Mouse (Mus musculus): ENCODE data around the gene Eml5.

The Eml5 gene

DNA sequence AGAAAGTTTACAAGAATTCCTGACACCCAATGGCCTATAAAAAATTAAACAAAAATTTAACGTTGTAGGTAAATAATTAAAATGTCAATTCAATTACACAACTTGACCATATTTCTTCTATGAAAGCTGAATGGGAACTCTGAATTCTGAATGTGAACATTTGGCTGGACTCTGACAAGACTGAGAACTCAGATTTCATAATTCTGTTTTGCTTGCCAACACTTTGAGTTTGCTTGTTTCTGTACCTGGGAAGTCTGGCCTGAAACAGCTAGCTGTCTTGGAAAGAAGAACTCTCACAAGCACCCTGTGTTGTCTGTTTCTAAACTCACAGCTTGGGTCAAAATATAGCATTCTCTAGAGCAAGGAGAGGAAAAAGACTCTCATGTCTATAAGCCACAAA is 67.4 kb downstream of the Eml5 start:
- no peak for DNase-seq (ENCODE audit: low spot score in 2 of 2)

DNA sequence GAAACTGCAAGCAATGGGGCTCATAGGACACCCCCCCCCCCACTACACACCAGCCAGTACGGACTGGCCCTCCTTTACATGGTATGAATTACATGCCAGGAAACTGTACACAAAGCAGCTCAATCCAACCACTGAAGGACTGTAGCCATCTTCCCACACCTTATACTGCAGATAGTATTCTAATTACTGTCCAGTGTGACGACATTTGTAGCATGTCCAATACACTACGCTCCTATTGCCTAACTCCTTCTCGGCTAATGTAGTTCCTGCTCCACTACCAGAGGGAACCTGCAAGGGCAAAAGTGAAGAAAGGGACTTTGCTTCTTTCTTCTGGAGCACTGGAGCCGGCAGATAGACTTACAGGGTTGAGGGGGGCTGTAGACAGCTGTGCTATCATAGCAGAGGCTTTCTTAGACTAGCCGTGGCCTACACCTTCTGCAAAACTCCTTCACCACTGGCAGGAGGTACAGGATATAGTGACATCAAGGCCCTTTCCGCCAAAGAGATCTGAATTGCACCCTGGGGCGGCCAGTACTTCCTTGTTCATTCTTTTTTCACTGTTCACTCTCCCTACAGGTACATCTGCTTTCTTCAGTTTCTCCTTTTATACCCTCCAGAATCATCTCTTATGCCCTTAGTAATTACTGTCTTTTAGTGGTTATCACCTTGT is 68.2 kb downstream of the Eml5 start:
- DNase-seq (ENCODE audit: low spot score in 2 of 2): no peak

DNA sequence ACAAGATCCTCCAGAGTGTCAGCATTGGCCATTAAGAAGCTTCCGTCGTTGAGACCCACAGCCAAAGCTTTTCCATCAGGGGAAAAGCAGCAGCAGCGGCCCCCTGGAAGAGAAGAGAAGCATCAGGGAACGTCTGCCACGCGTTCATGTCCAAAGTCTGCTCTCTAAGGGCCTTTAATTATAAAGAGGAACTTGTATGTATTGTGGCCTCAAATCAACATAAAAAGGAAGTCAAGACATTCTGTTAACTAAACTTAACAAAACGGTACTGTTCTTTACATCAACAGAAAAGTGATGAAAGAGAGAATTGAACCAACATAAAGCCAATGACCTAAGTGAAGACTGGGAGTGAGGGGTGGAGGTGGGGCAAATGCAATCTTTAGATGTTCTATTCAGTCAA is 70.2 kb downstream of the Eml5 start:
- DNase-seq (ENCODE audit: low spot score in 2 of 2): no peak

DNA sequence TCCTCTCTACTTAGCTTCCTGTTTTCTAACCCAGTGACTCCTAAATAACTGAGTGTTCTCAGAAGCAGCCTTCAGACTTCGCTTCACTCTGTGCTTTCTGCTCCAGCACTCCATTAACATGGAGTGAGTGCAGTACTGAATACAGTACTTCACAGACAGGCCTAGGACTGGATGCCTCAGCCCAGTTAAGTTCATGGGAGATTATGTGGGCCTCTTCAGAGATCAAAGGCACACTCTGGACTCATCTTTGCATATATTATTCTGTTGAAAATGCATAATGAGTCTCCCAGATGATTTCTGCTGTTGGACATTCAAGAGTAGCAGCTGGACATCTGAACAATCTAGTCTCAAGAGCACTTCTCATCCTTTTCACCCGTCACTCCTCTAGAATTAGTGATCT is 80.5 kb downstream of the Eml5 start:
- no peak for DNase-seq (ENCODE audit: low spot score in 2 of 2)

DNA sequence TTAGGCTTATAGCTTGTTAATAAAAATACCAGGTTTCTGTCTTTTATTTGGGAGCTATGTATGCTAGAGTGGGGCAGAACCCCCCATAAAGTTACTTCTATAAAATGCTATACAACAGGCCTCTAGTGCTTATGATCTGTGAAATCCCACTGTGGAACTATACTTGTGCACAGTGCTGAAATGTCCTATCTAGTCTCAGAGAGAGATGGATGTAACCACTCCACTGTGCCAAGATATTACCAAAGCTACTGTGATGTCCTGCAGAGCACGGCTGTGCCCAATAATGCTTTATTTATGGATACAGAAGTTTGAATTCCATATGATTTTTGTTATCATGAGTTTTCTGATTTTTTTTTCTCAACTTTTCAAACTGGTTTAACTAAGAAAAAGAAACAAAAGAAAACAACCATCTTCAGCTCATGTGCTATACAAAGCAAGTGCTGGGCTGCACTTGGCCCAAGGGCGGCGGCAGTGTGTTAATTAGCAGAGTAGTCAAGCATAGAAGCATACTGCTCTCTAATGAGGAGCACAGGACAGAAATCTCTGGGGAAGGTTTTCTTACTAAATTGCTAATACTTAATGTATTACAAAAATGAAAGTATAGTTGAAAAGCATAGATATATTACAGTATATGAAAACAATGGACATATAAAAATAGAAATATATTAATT is 97.1 kb downstream of the Eml5 start:
- no peak for DNase-seq (ENCODE audit: low spot score in 2 of 2)

DNA sequence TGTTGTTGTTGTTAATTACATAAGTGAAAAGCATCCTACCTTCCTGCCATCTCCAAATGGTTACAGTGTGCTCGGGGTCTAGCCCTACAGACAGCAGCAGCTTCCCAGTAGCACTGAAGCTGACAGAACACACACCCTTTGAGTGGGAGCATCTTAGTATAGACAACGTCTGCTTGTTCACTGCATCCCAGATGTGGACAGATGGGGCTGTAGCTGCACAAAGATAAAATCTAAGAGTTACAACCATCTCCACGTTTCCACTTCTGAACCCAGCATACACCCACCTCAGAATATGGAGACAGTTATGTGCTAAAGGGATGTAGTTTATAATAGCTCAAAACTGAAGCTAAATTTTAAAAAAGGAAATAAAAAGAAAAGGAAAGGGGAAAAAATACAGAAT is 99.0 kb downstream of the Eml5 start:
- no peak for DNase-seq (ENCODE audit: low spot score in 2 of 2)

DNA sequence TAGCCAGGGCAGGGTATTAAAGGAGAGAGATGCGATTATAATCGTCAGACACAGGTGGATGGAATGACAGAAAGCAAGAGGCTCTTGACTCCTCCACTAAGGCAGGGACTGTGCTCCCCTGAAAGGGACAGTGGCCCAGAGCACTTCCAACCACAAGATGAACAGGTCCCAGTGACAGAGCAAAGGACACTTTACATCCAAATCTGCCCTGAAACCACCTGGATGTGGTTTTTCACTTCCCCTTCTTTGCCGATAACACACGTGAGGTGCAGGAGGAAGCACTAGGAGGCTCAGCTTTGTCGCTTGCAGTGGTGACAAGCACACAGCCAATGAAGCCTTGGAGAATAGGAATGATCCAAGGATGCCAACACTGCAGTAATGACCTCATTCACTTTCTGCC is 101.0 kb downstream of the Eml5 start:
- no peak for DNase-seq (ENCODE audit: low spot score in 2 of 2)

DNA sequence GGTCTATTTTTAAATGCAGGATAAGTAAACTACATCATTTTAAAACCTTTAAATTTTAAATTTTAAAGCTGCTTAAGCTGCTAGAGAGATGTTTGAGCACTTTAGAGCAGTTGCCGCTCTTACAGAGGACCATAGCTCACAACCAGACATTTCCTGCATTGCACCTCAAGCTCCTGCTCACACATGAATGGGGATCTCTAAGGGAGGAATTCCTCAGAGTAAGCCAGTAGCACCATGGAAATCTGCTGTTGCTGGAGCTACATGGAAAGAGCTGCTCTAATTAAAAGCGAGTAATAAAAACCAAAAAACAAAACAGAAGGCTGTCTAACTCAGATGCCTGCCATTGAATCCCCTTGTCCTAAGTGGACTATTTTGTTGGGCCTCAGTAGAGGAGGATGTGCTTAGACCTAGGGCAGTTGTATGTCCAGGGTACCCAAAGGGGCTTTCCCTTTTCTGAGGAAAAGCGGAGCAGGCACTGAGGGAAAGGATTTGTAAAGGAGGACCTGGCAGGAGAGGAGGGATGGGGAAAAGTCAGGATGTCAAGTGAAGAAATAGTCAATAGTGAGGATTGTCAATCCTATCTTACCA is 105.5 kb downstream of the Eml5 start:
- no peak for DNase-seq (ENCODE audit: low spot score in 2 of 2)

DNA sequence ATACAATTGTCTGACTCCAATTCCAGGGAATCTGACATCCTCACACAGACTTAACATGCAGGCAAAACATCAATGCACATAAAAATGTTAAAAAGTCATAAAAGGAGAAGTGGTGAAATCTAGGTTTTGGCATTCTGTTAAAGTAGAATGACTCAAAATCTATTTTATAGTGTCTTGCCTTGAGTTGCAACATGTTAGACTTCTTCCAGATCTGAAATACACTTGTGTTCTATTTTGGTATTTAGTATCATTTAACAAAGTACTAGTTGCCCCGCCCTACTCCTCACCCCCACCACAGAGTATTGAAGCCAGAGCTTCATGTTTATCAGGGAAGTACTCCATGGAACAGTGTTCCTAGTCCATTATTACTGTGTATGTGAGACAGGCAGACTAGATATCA is 117.0 kb downstream of the Eml5 start:
- DNase-seq (ENCODE audit: low spot score in 2 of 2): no peak

DNA sequence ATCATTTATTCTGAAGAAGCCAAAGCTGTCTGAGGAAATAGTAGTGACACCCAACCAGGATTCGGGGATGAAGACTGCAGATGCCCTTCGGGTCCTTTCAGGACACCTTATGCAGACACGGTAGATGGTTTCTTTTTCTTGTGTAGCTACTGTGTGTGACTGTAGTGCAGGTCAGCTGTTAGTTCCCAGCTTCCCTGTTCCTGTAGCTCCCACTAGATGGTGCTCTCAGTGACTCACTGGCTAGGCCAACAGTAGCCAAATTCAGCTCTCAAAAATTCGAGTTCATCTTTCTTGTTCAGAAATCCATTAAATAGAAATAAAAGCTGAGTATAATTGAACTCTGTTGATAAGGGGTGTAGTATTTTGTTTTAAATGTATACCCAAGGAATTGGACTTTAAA is 122.1 kb downstream of the Eml5 start:
- no peak for DNase-seq (ENCODE audit: low spot score in 2 of 2)

DNA sequence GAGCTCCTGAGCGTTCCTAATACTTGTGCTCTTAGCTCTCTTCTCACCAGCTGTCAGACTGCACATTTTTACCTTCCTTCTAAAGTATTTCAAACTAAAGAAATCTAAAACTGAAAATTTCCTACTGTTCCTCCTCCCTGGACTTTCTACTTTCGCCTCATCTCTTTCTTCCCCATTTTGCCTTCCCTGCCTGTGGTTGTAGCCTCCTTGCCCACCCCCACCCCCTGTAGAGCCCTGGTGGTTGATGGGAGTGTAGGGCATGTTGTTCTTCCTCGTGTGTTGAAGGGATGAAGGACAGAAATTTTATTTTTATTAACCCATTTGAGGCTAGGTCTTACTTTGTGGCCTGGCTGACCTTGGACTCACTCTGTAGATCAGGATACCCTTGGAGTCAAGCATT is 123.8 kb downstream of the Eml5 start:
- no peak for DNase-seq (ENCODE audit: low spot score in 2 of 2)

DNA sequence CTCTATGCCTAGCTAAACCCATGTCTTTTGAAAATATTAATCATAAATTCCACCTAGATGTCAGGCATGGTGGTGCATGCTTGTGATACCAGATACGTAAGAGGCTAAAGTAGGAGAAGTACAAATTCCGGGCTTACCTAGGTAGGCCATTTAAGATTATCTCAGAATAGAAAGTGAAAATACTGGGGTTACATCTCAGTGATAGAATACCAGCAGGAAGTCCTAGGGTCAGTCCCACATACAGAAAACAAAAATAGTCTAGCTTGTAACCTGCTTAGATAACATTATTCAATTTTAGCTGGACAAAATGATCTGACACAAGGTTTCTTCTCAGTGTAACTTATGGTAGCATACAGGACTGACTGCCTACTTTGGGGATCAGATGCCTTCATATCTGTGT is 135.0 kb downstream of the Eml5 start:
- no peak for DNase-seq (ENCODE audit: low spot score in 2 of 2)

DNA sequence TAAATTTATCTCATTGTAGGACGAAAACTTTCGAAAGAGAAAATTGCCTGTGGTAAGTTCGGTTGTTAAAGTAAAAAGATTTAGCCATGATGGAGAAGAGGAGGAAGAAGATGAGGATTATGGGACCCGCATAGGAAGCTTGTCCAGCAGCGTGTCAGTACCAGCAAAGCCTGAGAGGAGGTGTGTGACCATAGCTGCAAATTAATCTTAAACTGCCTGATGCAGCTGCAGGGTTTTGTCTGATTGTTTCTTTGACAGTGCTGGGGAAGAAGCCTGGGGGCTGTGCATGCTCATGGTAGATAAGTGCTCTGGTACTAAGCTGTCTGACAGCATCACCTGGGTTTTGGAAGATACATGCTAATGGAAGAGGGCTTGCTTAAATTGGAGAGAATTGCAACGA is 141.6 kb downstream of the Eml5 start:
- no peak for DNase-seq (ENCODE audit: low spot score in 2 of 2)

DNA sequence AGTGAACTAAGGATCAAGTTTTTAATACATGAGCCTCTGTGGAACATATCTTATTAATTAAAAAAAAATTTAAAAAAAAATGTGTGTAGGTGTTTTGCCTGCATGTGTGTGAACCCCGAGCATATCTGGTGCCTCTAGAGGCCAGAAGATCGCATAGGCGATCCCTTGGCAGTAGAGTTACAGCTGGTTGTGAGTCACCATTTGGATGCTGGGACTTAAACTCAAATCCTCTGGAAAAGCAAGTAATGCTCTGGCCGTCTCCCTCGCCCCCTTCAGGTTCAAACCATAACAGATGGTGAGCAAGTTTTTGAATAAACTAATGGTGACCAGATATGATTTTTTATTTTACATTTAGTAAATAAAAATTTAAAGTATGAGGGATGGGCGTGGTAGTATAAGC is 143.6 kb downstream of the Eml5 start:
- DNase-seq (ENCODE audit: low spot score in 2 of 2): no peak

DNA sequence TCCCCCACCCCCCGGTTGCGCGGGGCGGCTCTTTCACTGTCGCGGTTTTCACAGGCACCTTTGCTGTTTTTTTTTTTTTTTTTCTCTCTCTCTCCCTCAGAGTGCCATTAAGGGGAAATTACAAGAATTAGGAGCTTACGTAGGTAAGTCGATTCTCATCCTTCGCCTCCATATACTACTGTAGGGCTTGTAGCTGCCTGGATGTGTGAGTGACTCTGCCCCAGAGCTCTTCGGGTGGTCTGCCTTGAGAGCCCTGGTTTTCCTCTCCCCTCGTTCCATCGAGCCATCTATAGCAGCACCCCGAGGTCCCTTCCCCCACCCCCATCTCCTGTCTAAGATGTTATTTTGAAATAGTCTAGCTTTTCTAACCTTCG is 153.9 kb downstream of the Eml5 start:
- no peak for DNase-seq (ENCODE audit: low spot score in 2 of 2)

DNA sequence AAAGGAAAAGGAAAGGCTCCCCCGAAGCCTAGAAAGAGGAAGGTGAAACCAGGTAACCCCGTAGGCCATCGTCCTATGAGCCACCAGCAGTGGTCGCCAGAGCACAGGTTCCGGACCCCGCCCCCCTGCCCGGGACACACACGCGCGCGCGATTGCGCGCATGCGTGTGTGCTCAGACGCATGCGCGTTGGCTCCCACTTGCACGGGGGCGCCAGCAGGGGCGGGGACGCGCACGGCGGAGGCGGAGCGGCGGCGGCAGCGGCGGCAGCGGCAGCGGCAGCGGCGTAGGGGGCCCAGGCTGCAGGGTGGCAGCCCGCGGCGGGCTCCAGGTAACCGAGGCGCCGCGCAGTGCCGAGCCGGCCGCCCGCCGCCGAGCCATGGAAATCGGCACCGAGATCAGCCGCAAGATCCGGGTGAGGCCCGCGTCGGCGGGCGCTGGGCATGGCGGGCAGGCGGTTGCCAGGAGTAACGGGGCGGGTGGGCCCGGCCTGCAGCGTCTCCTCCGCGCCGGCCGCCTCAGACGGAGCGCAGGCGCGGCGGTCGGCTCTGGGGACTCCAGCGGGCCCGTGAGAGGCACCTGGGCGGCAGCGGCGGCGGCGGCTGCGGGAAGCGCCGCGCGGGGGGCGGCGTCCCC is 154.4 kb downstream of the Eml5 start, which contains the start of gene Zc3h14:
Gene Zc3h14 (plus strand): TSS at position 219 of the 634 bp plus-strand sequence.
- peak; percentile 77 to 82 for DNase-seq (ENCODE audit: low spot score in 2 of 2)

DNA sequence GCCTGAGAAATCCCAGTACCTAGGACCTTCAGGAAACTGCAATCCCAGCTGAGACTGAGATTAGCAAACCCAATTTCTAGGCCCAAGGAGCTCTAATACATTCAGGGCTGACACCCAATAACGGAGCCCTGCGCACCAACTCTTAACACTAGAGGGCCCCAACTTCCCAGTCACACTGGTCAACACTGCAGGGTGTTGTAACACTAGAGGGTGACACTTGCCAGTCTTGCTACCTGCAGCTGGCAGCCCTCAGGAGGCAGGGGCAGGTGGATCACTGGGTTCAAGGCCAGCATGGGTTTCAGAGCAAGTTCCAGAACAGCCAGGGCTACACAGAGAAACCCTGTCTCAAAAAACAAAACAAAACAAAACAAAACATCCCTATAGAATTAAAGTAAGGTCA is 155.2 kb downstream of the Eml5 start:
- no peak for DNase-seq (ENCODE audit: low spot score in 2 of 2)

DNA sequence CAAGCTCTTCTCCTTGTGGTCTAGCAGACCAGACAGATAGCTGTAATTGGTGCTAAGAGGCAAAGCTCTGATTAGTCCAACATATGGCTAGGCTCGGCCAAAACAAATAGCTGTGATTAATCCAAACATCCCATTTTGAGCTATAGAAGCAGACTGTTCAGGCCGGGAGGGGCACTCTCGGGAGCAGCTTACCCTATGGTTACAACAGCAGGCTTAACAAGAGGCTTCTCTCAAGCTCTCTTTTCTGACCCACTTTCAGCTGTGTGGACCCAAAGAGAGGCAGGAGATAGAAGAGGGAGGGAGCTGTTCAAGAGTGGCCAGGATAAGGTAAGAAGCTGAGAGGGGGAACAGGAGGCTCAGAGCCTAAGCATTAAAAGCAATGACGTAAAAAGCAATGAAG is 155.7 kb downstream of the Eml5 start:
- no peak for DNase-seq (ENCODE audit: low spot score in 2 of 2)

DNA sequence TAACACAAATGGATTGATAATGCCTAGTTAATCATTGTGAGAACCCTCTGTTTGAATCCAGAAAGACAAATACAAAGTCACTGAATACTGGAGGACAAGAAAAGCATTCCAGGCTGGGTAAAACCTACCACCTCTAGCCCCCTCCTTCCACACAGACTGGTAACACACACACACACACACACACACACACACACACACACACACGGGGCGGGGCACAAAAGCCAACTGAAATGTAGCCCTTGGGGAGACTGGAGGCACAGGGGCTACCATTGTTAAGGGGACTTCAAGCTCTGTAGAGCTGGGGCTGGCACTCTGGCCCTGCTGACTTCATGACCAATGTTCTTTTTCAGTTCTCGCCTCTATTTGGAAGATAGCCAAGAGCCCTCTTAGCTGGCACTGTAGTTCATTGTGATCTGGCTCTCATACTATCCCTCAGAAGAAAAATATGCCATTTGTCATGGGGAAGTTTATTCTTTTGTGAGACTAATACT is 160.2 kb downstream of the Eml5 start:
- no peak for DNase-seq (ENCODE audit: low spot score in 2 of 2)

DNA sequence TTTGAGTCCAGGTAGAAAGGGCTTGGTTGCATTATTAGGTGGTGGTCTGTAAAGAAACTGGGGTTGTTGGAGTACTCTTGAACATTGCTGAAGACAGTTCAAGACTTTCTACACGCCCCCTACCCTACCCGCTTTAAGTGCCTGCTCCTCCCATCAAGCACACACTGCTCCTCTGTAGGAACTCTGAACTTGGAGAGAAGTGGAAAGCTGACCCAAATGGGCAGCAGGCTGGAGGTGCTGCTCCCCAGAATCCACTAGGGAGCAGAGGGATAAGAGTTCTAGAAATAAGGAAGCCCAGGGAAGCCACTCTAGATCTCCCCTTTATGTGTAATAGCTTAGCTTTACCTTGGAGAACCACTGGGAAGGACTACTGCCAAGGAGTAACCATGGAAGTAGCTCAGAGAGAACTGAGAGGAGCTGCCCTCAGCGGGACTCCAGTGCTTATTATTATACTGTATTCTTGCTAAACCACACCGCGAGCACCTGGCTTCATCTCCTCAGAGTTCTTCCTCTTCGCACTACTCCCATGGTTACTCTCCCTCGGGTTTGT is 163.4 kb downstream of the Eml5 start:
- no peak for DNase-seq (ENCODE audit: low spot score in 2 of 2)

DNA sequence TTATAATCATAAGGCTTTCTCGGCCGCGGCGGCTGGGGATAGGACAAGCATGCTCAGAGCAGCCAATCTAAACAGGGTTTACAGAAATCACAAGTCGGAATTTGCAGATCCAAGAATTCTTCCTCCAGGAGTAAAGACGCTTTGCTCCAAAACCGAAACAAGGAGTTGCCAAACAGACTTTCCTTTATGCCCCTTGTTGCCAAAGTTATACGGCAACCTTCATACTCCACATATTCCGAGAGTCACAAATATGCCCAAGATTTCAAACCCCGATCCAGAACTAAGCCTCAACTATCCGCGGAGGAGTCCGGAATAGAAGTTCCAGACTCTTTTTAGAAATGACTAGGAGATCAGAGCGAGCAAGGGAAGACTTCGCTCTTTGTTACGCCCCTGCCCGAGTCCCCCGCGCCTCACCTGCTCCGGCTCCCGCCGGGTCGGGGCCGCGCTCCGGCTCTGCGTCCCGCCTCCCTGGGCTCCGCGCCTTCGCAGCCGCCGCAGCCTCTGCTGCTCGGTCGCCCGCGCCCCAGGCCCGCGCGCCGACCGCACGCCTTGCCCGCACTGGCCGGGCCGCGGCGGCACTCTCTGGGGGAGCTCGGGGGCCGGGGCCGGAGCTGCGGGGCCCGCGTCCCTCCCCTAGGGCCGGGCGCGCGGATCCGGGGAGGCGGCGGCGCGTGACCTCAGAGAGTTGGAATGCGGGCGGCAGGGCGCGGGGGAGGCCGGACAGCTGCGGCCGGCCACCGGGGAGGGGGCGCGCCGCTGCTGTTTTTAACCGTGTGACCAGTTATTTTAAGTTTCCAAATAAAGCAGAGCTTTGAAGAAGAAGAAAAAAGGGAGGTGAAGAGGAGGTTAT is 164.1 kb downstream of the Eml5 start, which contains the start of gene Ptpn21:
Gene Ptpn21 (minus strand): TSS at position 455 of the 850 bp plus-strand sequence.
- no peak for DNase-seq (ENCODE audit: low spot score in 2 of 2)

Data from right cerebral cortex, postnatal 36 days (tissue).